Mouse (Mus musculus) neural tube, embryonic 13.5 days (tissue): ENCODE measurements around the gene Phyhd1. TPM values are rescaled to one million over a fixed set of nuclear protein-coding genes. Genes with fewer than 3 reads are reported as not detected.

Source experiments
- ATAC-seq: fragments of 200-750 bp; cut with Nextera tagmentation; 2 replicates; pipeline ENCODE4 v1.8.0; 2017; ENCODE audit warnings: low read depth, mild to moderate bottlenecking, moderate TSS enrichment, moderate library complexity
- H3K27ac ChIP-seq: fragments of 300-500 bp; sonication (generic); replicated peaks from 2 replicates; pipeline ENCODE4 v1.5.1; 2015; ENCODE audit warnings: moderate library complexity, mild to moderate bottlenecking, inconsistent platforms
- H3K27me3 ChIP-seq: fragments of 300-500 bp; sonication (generic); 2 replicates; pipeline ENCODE4 v1.6.1; 2015; ENCODE audit warnings: mild to moderate bottlenecking, inconsistent platforms
- H3K36me3 ChIP-seq: fragments of 300-500 bp; sonication (generic); 2 replicates; pipeline ENCODE4 v1.6.1; 2015; ENCODE audit warnings: mild to moderate bottlenecking, inconsistent platforms
- H3K4me1 ChIP-seq: fragments of 300-500 bp; sonication (generic); replicated peaks from 2 replicates; pipeline ENCODE4 v1.6.1; 2015; ENCODE audit warnings: inconsistent platforms
- H3K4me2 ChIP-seq: fragments of 300-500 bp; sonication (generic); 2 replicates; pipeline ENCODE4 v1.6.1; 2015; ENCODE audit warnings: inconsistent platforms, mild to moderate bottlenecking, moderate library complexity
- H3K4me3 ChIP-seq: fragments of 300-500 bp; sonication (generic); 2 replicates; pipeline ENCODE4 v1.5.1; 2015; ENCODE audit warnings: mild to moderate bottlenecking, inconsistent platforms
- H3K9ac ChIP-seq: fragments of 300-500 bp; sonication (generic); 2 replicates; pipeline ENCODE4 v1.6.1; 2015; ENCODE audit warnings: moderate library complexity, mild to moderate bottlenecking, inconsistent platforms
- H3K9me3 ChIP-seq: fragments of 300-500 bp; sonication (generic); 2 replicates; pipeline ENCODE4 v1.6.1; 2016; ENCODE audit warnings: inconsistent platforms
- WGBS: fragments of 180-500 bp; shearing (Covaris S2); methylation state at CpG from one replicate; pipeline ENCODE4 v1.1.7; 2015; 5-methylcytosine and 5-hydroxymethylcytosine counted together
- polyA plus RNA-seq: library from polyadenylated mRNA; unstranded; fragments of >200 nt; fragmentation: Nextera tagmentation; extraction: Ambion mirVana; gene quantifications from 2 replicates; pipeline ENCODE4 v1.2.1, GENCODE M21; 2015

The Phyhd1 gene
- polyA plus RNA-seq, 1 experiment from 2014 or later: 4.3 TPM

DNA sequence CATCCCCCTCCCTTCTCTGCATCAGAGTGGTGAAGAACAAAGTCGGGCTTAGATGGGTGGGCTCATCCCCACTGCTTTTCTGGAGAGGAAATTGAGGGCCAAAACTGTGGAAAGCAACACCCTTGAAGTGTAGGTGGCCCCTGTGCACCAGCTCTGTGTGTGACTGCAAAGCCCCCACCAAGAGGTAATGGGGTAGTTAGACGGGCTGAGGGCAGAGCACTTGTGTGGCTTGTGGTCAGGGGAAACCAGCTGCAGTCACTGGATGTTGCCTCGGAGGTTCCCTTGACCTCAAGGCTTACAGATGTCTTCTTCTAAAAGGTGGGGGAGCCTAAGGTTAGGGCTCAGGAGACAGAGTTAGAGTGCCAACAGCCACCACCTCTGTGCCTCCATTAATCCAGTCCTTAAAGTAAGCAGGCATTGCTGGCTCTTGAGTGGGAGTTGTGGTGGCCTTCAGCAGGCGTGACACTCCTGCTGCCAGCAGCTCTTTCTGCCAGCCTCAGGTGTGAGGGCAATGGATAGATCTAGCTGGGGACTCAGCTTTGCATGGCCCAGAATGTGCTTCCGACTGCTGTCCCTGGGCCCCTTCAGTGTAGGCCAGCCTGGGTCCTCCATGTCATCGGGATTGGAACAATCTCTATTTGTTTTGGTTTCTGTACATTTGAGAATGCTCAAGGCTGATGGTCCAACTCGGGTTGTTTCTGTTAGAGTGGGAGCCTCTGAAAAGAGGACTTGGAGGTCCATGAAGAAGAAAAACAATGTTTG lies 8.1 kb upstream of the Phyhd1 start:
- peaks cover 84% of the 10 kb centered on the region for H3K36me3 ChIP-seq
- WGBS: 84% methylated on average over 7 of the region's 7 CpGs

DNA sequence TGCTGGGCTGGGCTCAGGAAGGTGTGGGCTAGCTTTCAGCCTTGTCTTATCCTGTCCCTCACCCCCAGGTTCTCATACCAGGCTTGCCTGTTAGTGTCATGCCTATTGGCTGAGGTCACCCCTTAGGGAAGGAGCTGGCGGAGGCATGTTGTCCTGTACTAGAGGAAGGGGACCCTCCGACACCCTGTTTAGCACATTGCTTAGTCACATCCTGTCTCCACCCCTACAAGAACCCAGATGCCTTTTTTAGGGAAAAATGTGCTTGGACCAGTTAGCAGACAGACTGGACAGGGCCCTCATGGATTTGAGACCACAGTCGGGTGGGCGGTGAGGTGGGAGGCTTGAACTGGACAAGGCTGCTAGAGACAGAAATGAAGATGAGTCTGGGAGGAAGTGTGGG lies 7.4 kb upstream of the Phyhd1 start:
- Histone ChIP-seq H3K9ac (no peak overlapping the region), H3K4me2 (no peak overlapping the region), H3K27me3 (no peaks in the 10 kb centered on the region), H3K9me3 (no peaks in the 10 kb centered on the region), H3K4me3 (no peak overlapping the region), H3K4me1 (peaks cover 35% of the 10 kb centered on the region), H3K27ac (no peak overlapping the region), H3K36me3 (peaks cover 88% of the 10 kb centered on the region)
- WGBS: 93% methylated on average over 4 of the region's 4 CpGs
- no peak for ATAC-seq

More for the DNA sequence above, 8.1 kb upstream of the Phyhd1 start:
- peaks cover 28% of the 10 kb centered on the region for H3K4me1 ChIP-seq
- H3K27me3 ChIP-seq: no peaks in the 10 kb centered on the region
- no peak overlapping the region for H3K27ac ChIP-seq
- no peak for ATAC-seq
- H3K4me3 ChIP-seq: no peak overlapping the region
- H3K4me2 ChIP-seq: no peak overlapping the region
- H3K9me3 ChIP-seq: no peaks in the 10 kb centered on the region
- H3K9ac ChIP-seq: no peak overlapping the region

DNA sequence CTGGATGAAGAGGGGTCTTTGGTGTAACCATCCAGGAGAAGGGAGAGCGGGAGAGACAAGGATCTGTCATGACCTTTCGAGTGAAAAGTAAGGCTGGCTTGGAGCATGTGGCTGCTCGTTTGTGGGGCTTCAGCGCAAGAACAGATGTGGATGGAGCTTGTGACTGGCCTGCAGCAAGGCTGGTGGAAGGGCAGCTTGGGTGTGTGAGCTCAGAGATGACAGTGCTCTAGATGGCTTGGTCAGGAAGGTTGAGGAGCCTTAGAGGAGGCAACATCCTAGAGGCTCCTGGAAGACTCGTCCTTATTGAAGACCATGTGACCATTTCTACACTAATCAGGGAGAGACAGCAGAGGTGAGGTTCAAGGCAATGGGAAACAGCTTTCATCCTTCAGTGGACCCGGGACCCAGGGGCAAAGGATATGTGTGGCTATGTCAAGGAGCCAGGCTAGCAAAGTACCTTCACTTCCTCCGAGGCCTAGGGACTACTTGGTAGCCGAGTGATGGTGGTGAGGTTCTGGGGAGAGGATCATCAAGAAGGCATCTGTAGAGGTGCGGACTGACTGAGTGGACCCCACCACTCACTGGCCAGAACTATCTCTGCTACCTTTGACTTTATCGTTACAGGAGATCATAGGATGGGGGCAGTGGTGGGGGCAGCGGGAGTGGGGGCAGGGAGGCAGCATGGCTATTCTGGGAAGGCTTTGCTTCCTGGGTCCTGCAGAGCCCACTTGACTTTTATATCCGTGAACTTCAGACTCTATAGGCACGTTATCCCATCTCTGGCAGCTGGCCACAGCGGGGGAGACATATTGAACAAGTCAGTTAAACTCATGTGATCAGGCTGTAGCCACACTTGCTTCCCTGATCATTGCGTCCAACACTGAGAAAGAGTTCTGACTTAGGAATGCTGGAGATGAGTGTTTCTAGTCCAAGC lies 6.6 kb upstream of the Phyhd1 start:
- Histone ChIP-seq H3K9ac (no peak overlapping the region), H3K27ac (no peak overlapping the region), H3K4me3 (no peak overlapping the region), H3K9me3 (no peaks in the 10 kb centered on the region), H3K4me2 (no peak overlapping the region), H3K27me3 (no peaks in the 10 kb centered on the region), H3K36me3 (peaks cover 92% of the 10 kb centered on the region), H3K4me1 (peaks cover 43% of the 10 kb centered on the region)
- ATAC-seq: no peak
- WGBS: 88% methylated on average over 15 of the region's 15 CpGs

- Histone ChIP-seq H3K27me3 (no peaks in the 10 kb centered on the region), H3K9me3 (no peaks in the 10 kb centered on the region), H3K27ac (no peak overlapping the region), H3K4me1 (peaks cover 61% of the 10 kb centered on the region), H3K4me2 (no peak overlapping the region), H3K36me3 (peaks cover 85% of the 10 kb centered on the region), H3K9ac (no peak overlapping the region), H3K4me3 (no peak overlapping the region)
- 88% methylated on average over 4 of the region's 4 CpGs for WGBS
- ATAC-seq: no peak
Measured at GRCm38 (mm10) chr2:30261064-30261736, 4.8 kb upstream of the Phyhd1 start.

GRCm38 (mm10) chr2:30261921-30262839 lies 3.8 kb upstream of the Phyhd1 start:
- Histone ChIP-seq H3K4me1 (peaks cover 70% of the 10 kb centered on the region), H3K4me3 (no peak overlapping the region), H3K4me2 (no peak overlapping the region), H3K9ac (no peak overlapping the region), H3K27me3 (no peaks in the 10 kb centered on the region), H3K27ac (peak overlapping the region; percentile 54; the same call in 1 of the 2 replicates), H3K36me3 (peaks cover 75% of the 10 kb centered on the region), H3K9me3 (no peaks in the 10 kb centered on the region)
- no peak for ATAC-seq
- 86% methylated on average over 18 of the region's 18 CpGs for WGBS

DNA sequence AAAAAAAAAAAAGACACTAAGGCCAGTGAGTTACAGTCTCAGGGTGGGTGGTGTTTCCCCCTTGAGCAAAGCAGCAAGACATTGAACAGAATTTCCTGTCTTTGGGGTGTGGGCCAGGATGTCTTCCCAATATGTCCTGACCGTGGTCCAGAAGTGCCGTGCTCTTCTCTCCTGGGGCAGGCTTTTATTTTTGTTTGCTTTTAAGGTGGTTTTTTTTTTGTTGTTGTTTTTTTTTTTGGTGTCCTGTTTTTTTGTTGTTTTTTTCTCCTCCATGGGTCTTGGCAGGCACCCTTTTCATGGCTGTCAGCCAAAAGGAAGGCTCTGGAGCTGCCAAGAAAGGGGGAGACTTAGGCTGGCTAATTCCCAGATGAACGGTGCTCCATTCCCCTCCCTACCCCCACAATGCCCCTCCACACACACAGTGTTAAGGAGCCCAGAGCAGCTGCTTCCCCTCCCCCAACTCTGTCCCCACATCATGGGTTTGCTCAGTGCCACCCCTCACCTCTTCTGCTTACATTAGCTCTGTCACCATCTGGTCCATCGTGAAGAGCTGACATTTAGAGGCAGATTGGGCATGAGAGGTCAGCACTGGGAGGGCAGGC lies 3.1 kb upstream of the Phyhd1 start:
- H3K4me3 ChIP-seq: no peak overlapping the region
- peak overlapping the region; percentile 47 for H3K27ac ChIP-seq
- no peak overlapping the region for H3K9ac ChIP-seq
- no peaks in the 10 kb centered on the region for H3K9me3 ChIP-seq
- no peaks in the 10 kb centered on the region for H3K27me3 ChIP-seq
- H3K36me3 ChIP-seq: peaks cover 68% of the 10 kb centered on the region
- 55% methylated on average over 4 of the region's 4 CpGs for WGBS
- peaks cover 70% of the 10 kb centered on the region for H3K4me1 ChIP-seq
- peak; percentile 82 for ATAC-seq
- H3K4me2 ChIP-seq: no peak overlapping the region

- no peak overlapping the region for H3K4me3 ChIP-seq
- H3K9me3 ChIP-seq: no peaks in the 10 kb centered on the region
- ATAC-seq: no peak
- H3K4me2 ChIP-seq: no peak overlapping the region
- 95% methylated on average over 6 of the region's 6 CpGs for WGBS
- H3K4me1 ChIP-seq: peaks cover 65% of the 10 kb centered on the region
- H3K9ac ChIP-seq: no peak overlapping the region
- peak overlapping the region; percentile 47; the same call in 1 of the 2 replicates for H3K27ac ChIP-seq
- no peaks in the 10 kb centered on the region for H3K27me3 ChIP-seq
- peaks cover 59% of the 10 kb centered on the region for H3K36me3 ChIP-seq
Measured at GRCm38 (mm10) chr2:30263811-30264210, 2.2 kb upstream of the Phyhd1 start.

DNA sequence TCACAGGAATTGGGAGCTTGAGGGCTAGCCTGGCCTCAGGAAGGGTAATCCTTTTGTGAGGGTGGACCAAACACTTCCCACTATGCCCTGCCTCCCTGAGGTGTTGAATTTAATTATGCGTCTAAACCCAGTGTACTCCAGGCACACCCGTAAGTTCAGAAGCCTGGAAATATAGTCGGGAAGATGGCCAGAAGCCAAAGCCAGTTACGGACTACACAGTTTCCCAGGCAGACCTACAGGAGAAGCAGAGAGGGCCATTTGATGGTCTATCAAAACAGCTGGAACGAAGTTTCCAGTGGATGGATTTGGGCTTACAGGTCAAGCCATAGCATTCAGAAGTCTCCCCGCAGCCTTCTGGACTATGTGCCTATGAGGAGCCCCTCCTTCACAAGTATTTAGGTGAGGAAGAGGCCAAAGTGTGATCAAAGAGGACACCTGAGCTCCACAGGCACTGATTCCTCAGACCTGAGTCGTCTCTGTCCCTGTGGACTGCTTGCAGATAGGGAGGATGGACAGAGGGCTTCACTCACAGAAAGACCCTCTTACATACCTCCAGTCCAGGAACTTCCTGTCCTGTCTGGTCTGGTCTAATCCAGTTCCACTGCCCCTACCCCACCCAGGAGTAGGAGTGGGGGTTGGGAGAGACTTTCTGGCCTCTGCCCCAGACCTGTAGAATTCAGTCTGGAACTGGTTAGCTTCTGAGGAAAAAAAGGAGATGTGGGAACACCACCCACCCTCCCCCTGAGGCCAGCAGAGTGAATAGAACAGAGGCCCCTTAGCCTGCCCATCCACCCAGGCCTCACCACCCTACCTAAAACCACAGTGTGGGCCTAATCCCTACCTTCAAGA lies 1.1 kb upstream of the Phyhd1 start:
- H3K9me3 ChIP-seq: no peaks in the 10 kb centered on the region
- H3K27ac ChIP-seq: peak overlapping the region; percentile 80
- no peak for ATAC-seq
- 75% methylated on average over 7 of the region's 7 CpGs for WGBS
- H3K4me2 ChIP-seq: no peak overlapping the region
- 0 out of 2 replicates have a peak overlapping the region, but pooled peaks have one; percentile 22 for H3K9ac ChIP-seq
- H3K27me3 ChIP-seq: no peaks in the 10 kb centered on the region
- H3K36me3 ChIP-seq: peaks cover 49% of the 10 kb centered on the region
- no peak overlapping the region for H3K4me3 ChIP-seq
- H3K4me1 ChIP-seq: peaks cover 54% of the 10 kb centered on the region

GRCm38 (mm10) chr2:30266392-30266941 lies 464 bp downstream of the Phyhd1 start:
- Histone ChIP-seq H3K9me3 (no peaks in the 10 kb centered on the region), H3K9ac (no peak overlapping the region), H3K27ac (peak overlapping the region; percentile 80), H3K4me1 (peaks cover 53% of the 10 kb centered on the region), H3K36me3 (peaks cover 35% of the 10 kb centered on the region), H3K4me2 (no peak overlapping the region), H3K27me3 (no peaks in the 10 kb centered on the region), H3K4me3 (no peak overlapping the region)
- 32% methylated on average over 4 of the region's 4 CpGs for WGBS
- ATAC-seq: no peak

- Histone ChIP-seq H3K27ac (no peak overlapping the region), H3K9me3 (no peaks in the 10 kb centered on the region), H3K27me3 (no peaks in the 10 kb centered on the region), H3K9ac (no peak overlapping the region), H3K36me3 (peaks cover 30% of the 10 kb centered on the region), H3K4me3 (no peak overlapping the region), H3K4me1 (peaks cover 45% of the 10 kb centered on the region), H3K4me2 (no peak overlapping the region)
- 100% methylated on average over 2 of the region's 2 CpGs for WGBS
- no peak for ATAC-seq
Measured at GRCm38 (mm10) chr2:30267466-30267865, 1.5 kb downstream of the Phyhd1 start.
